Mouse (Mus musculus): ENCODE measurements at regions not wholly inside any gene's neighbourhood (a gene's known extent, or its start where the extent isn't known, plus 50 kb on each side); places are given as distances from the start of the nearest gene placed in this dataset.

- TF ChIP-seq CTCF (conservative IDR thresholded peaks at IDR 0.05; ENCODE audit: low read length), result no peak
- no peak for TF ChIP-seq NANOG (IDR thresholded peaks at IDR 0.05; ENCODE audit: borderline replicate concordance, low read length)
- no peak for TF ChIP-seq POU5F1 (IDR thresholded peaks at IDR 0.05; ENCODE audit: borderline replicate concordance, low read length)
Measured at GRCm38 (mm10) chr1:56130951-56131350, 506.3 kb downstream of the Hsfy2 start.
